Mouse (Mus musculus) CD4-positive helper T cell, adult 2 months (primary cell): ENCODE measurements around the gene Hmcn2.

Source experiments
- DNase-seq: peaks from one replicate; pipeline ENCODE4 v3.0.0-alpha.2; 2012; ENCODE audit warnings: low read depth, missing footprints, low spot score

The Hmcn2 gene

GRCm38 (mm10) chr2:31314007-31314465 lies at the start of gene Hmcn2:
TSS of gene Hmcn2 (plus strand) at chr2:31314415.
- DNase-seq = no peak

GRCm38 (mm10) chr2:31267447-31267846 lies 46.8 kb upstream of the Hmcn2 start:
- DNase-seq = no peak

GRCm38 (mm10) chr2:31268631-31269030 lies 45.6 kb upstream of the Hmcn2 start:
- DNase-seq = no peak

- no peak for DNase-seq
Observed at GRCm38 (mm10) chr2:31269188-31269587, 45.0 kb upstream of the Hmcn2 start.

- DNase-seq = no peak
Observed at GRCm38 (mm10) chr2:31269847-31270246, 44.4 kb upstream of the Hmcn2 start.

GRCm38 (mm10) chr2:31270470-31270869 lies 43.7 kb upstream of the Hmcn2 start:
- DNase-seq = no peak

- peak; percentile 33 for DNase-seq
Observed at GRCm38 (mm10) chr2:31271071-31271470, 43.1 kb upstream of the Hmcn2 start.

GRCm38 (mm10) chr2:31274993-31275392 lies 39.2 kb upstream of the Hmcn2 start:
- no peak for DNase-seq

- no peak for DNase-seq
Observed at GRCm38 (mm10) chr2:31277810-31278209, 36.4 kb upstream of the Hmcn2 start.

- DNase-seq = no peak
Observed at GRCm38 (mm10) chr2:31278483-31278882, 35.7 kb upstream of the Hmcn2 start.

GRCm38 (mm10) chr2:31281138-31281537 lies 33.1 kb upstream of the Hmcn2 start:
- no peak for DNase-seq

- no peak for DNase-seq
Observed at GRCm38 (mm10) chr2:31282266-31282665, 31.9 kb upstream of the Hmcn2 start.

- DNase-seq = no peak
Observed at GRCm38 (mm10) chr2:31282880-31283279, 31.3 kb upstream of the Hmcn2 start.

- DNase-seq = no peak
Observed at GRCm38 (mm10) chr2:31284531-31284930, 29.7 kb upstream of the Hmcn2 start.

GRCm38 (mm10) chr2:31291421-31291820 lies 22.8 kb upstream of the Hmcn2 start:
- DNase-seq = peak; percentile 53

- DNase-seq = peak; percentile 71
Observed at GRCm38 (mm10) chr2:31294985-31295384, 19.2 kb upstream of the Hmcn2 start.

- no peak for DNase-seq
Observed at GRCm38 (mm10) chr2:31296395-31296794, 17.8 kb upstream of the Hmcn2 start.

- peak; percentile 62 for DNase-seq
Observed at GRCm38 (mm10) chr2:31297602-31298268, 16.5 kb upstream of the Hmcn2 start.

GRCm38 (mm10) chr2:31298814-31299213 lies 15.4 kb upstream of the Hmcn2 start:
- DNase-seq = no peak

GRCm38 (mm10) chr2:31299266-31299665 lies 14.9 kb upstream of the Hmcn2 start:
- peak; percentile 63 for DNase-seq

GRCm38 (mm10) chr2:31299996-31300395 lies 14.2 kb upstream of the Hmcn2 start:
- DNase-seq = no peak

GRCm38 (mm10) chr2:31303177-31303576 lies 11.0 kb upstream of the Hmcn2 start:
- peak; percentile 46 for DNase-seq

- no peak for DNase-seq
Observed at GRCm38 (mm10) chr2:31304191-31304590, 10.0 kb upstream of the Hmcn2 start.
